Mouse (Mus musculus): Measurements from ENCODE around the gene Kcnip4. TPM values are rescaled to one million over a fixed set of nuclear protein-coding genes. Genes with fewer than 3 reads are reported as not detected.

Gene Kcnip4
- total RNA-seq, 2 experiments from 2014 or later, result 55.1 to 56.0 TPM

DNA sequence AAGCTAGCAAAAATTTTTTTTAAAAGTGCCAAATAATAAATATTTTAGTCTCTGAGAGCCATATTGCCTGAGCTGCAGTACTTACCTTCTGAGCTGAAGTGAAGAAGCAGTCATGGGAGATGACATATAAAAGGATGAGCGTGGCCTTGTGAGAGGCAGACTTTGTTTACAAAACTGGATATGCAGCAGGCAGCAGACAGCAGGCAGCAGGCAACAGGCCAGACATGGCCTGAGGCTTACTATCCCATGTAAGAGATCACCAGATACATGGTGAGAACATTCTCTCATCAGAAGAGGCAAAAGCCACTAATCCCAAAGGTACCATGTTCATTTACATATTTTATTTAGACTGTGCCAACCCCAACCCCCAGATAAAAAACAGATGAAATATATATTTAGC, 336.5 kb downstream of the Kcnip4 start:
- intact Hi-C loops (cut with DNase I), result no loop called here
- TF ChIP-seq CTCF (IDR thresholded peaks at IDR 0.05), result no peak
- Histone ChIP-seq H3K27ac (no peak overlapping the region), H3K4me3 (no peak overlapping the region)
- no peak for DNase-seq (ENCODE audit: extremely low spot score in 1 of 2, low spot score in 2 of 2)

GRCm38 (mm10) chr5:49150116-49150811, 374.4 kb downstream of the Kcnip4 start:
- intact Hi-C loops (cut with DNase I), result no loop called here
- peak in 1 of 2 experiments; percentile 10 for DNase-seq (ENCODE audit: extremely low spot score in 1 of 2, low spot score in 2 of 2)
- no peak for TF ChIP-seq CTCF (IDR thresholded peaks at IDR 0.05)
- no peak overlapping the region for H3K4me3 ChIP-seq
- no peak overlapping the region for H3K27ac ChIP-seq

DNA sequence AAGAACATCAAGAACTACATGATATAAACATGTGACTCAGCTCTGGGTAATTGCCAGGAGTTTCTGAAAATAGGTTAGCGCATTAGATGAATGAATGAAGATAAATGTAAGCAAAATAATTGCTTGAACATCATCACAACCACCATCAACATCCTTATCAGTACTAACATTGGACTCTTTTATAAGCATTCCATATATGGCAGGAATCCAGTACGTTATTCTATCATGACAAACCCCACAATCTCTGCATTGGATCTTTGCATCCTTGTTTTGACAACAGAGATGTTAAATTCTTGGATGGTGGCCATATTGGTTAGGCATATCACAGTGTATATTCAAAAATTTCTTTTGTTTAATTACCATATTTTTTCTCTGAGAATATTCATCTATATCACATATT, 375.0 kb downstream of the Kcnip4 start:
- Histone ChIP-seq H3K27ac (no peak overlapping the region), H3K4me3 (no peak overlapping the region)
- no peak for DNase-seq (ENCODE audit: extremely low spot score in 1 of 2, low spot score in 2 of 2)
- intact Hi-C loops (cut with DNase I), result no loop called here
- TF ChIP-seq CTCF (IDR thresholded peaks at IDR 0.05), result no peak

DNA sequence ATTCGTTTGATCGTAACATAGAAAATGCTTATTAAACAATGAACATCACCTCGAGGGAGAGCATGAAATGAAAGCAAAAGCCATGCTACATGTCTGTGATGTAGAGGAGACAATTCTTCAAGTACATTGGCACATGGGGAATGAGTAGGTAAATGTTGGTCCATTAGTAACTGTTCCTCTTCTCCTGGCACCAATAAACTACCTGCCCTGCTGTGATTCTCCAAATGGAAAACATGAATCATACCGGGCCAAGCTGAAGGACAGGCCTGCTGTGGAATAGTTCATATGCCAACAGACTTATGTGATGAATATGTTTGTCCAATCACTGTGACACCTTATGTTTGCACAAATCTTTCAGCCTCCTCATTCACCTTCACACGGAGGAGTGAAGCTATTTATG, 429.3 kb downstream of the Kcnip4 start:
- Histone ChIP-seq H3K27ac (no peak overlapping the region), H3K4me3 (no peak overlapping the region)
- no peak for DNase-seq (ENCODE audit: extremely low spot score in 1 of 2, low spot score in 2 of 2)
- no peak for TF ChIP-seq CTCF (IDR thresholded peaks at IDR 0.05)
- intact Hi-C loops (cut with DNase I), result loop anchor here (1.0 to 10.0 kb wide), 3 partner anchors 255 to 867 kb away; partner anchors contain the start of gene Kcnip4

DNA sequence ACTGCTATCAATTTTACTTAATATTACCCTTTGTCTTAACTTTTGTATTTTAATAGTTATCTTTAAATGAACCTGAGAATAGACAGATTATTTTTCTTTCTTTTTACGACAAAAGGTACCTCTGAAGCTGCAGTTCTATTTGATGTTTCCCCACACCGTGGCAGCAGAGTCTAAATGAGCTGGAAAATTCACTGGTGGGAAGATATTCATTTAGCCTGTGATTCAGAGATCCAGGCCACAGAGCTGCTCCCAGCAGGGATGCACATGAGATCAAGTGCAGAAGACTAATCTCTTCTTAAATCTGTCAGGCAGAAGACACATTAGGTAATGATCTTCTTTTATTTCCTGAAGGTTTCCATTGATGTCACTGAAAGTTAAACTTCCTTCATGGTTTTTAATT, 429.8 kb downstream of the Kcnip4 start:
- TF ChIP-seq CTCF (IDR thresholded peaks at IDR 0.05), result peak; percentile 54
- intact Hi-C loops (cut with DNase I), result loop anchor here (1.0 to 10.0 kb wide), 3 partner anchors 255 to 867 kb away; partner anchors contain the start of gene Kcnip4
- H3K27ac ChIP-seq, result no peak overlapping the region
- DNase-seq (ENCODE audit: extremely low spot score in 1 of 2, low spot score in 2 of 2), result peak; percentile 16 to 17
- no peak overlapping the region for H3K4me3 ChIP-seq

DNA sequence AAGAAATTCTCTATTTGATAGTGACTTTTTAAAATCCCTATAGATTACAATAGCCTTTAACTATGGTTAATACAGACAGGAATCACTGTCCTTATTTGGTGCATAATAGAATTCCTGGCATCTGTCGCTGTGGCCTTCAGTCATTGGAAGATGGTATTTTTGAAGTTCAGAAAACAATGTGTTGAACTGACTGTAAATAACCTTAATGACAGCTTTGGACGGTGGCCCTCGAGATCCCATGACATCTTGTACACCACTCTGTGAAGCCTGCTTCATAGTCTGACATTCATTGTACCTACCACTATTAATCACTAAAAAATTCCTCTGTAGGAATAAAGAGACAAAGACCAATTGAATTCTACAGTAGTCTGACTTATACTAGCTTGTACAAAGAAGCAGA, 430.4 kb downstream of the Kcnip4 start:
- TF ChIP-seq CTCF (IDR thresholded peaks at IDR 0.05), result no peak
- Histone ChIP-seq H3K4me3 (no peak overlapping the region), H3K27ac (no peak overlapping the region)
- intact Hi-C loops (cut with DNase I), result loop anchor here (10.0 kb wide), 1 partner anchor 430 kb away; the partner anchor contains the start of gene Kcnip4
- DNase-seq (ENCODE audit: extremely low spot score in 1 of 2, low spot score in 2 of 2), result no peak

DNA sequence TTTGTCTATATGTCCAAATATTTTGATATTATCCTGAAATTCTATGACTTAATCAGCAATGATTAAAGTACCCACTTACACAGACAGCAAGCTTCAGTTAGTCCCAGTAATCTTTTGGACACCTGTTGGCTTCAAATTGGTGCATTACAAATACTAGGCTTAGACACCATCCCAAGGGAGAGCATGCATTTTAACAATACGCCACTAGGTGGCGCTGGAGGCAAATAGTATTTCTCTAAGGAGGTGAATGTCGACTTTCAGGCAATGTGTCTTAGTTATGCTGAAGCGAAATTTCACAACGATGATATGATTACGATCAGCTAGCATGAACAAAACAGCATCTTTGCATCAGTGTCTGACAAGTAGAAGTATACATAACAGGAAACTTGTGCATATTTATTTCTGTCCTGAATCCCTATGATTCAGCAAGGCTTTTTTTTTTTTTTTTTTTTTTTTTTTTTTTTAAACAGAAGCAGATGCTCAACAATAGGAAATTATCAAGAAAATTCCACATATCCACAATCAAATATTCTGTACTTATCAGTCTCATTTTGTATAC, 434.5 kb downstream of the Kcnip4 start:
- H3K27ac ChIP-seq, result no peak overlapping the region
- peak; percentile 87 to 93 for DNase-seq (ENCODE audit: extremely low spot score in 1 of 2, low spot score in 2 of 2)
- TF ChIP-seq CTCF (IDR thresholded peaks at IDR 0.05), result peak; percentile 93
- intact Hi-C loops (cut with DNase I), result loop anchor here (1.0 to 10.0 kb wide), 2 partner anchors 260 to 435 kb away; partner anchors contain the start of gene Kcnip4
- H3K4me3 ChIP-seq, result no peak overlapping the region; the same call in 1 of the 2 replicates

- peak; percentile 55 for TF ChIP-seq CTCF (IDR thresholded peaks at IDR 0.05)
- no peak for DNase-seq (ENCODE audit: extremely low spot score in 1 of 2, low spot score in 2 of 2)
- Histone ChIP-seq H3K27ac (no peak overlapping the region), H3K4me3 (no peak overlapping the region)
- intact Hi-C loops (cut with DNase I), result loop anchor here (2.0 kb wide), 1 partner anchor 635 kb away; no protein-coding TSS in a partner anchor
Measured at GRCm38 (mm10) chr5:49065646-49066045, 459.1 kb downstream of the Kcnip4 start.

GRCm38 (mm10) chr5:49058926-49059325, 465.8 kb downstream of the Kcnip4 start:
- DNase-seq (ENCODE audit: extremely low spot score in 1 of 2, low spot score in 2 of 2), result no peak
- intact Hi-C loops (cut with DNase I), result no loop called here
- TF ChIP-seq CTCF (IDR thresholded peaks at IDR 0.05), result no peak

GRCm38 (mm10) chr5:49057636-49058340, 466.9 kb downstream of the Kcnip4 start:
- Histone ChIP-seq H3K27ac (no peak overlapping the region), H3K4me3 (no peak overlapping the region)
- DNase-seq (ENCODE audit: extremely low spot score in 1 of 2, low spot score in 2 of 2), result no peak
- intact Hi-C loops (cut with DNase I), result no loop called here
- TF ChIP-seq CTCF (IDR thresholded peaks at IDR 0.05), result no peak

More at GRCm38 (mm10) chr5:49058926-49059325, 465.8 kb downstream of the Kcnip4 start:
- Histone ChIP-seq H3K27ac (no peak overlapping the region), H3K4me3 (no peak overlapping the region)

GRCm38 (mm10) chr5:49047960-49048359, 476.7 kb downstream of the Kcnip4 start:
- TF ChIP-seq CTCF (IDR thresholded peaks at IDR 0.05), result no peak
- no peak overlapping the region for H3K27ac ChIP-seq
- DNase-seq (ENCODE audit: extremely low spot score in 1 of 2, low spot score in 2 of 2), result no peak
- H3K4me3 ChIP-seq, result no peak overlapping the region
- intact Hi-C loops (cut with DNase I), result no loop called here

DNA sequence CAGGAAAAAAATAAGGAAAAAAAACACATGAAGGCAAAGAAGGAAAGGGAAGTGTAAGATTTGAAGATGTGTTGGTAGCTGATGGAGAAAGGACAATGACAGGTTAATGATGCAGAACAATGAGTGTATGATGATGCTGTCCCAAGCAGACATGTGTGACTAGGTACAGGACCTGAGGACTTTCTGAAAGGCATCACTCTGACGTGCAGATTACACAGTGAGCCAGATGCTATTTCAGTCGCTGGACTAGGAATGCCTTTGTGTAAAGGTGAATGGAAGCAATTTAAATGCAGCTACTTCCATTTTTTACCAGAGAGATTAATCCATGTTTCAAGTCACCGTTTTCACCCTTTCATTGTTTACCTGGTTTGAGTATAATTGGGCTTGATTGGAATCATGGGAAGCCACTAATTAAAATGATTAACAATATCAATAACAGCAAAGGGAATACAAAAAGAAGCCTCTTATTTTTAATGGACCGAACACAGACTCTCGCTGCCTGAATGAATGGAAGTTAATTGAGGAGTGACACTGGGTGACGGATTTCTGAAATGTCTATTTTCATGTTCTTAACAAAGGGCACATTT, 483.4 kb downstream of the Kcnip4 start:
- intact Hi-C loops (cut with DNase I), result no loop called here

More for the DNA sequence above, 483.4 kb downstream of the Kcnip4 start:
- Histone ChIP-seq H3K4me3 (no peak overlapping the region), H3K27ac (no peak overlapping the region)
- TF ChIP-seq CTCF (IDR thresholded peaks at IDR 0.05), result no peak
- DNase-seq (ENCODE audit: extremely low spot score in 1 of 2, low spot score in 2 of 2), result no peak
